Mouse (Mus musculus): Measurements from ENCODE around the gene Vmn2r48. TPM values are rescaled to one million over a fixed set of nuclear protein-coding genes. Genes with fewer than 3 reads are reported as not detected.
"Not testable (repeated sequence)": the region's sequence is repeated elsewhere in the genome, so short reads cannot be mapped to it uniquely, and the experiment has no call there.

Gene Vmn2r48
- not detected for total RNA-seq (2021)
- long read RNA-seq, experiment 1, result 0 reads
- long read RNA-seq, experiment 2, result 0 reads

GRCm38 (mm10) chr7:9953485-9953884 is at the start of gene Vmn2r48:
TSS of gene Vmn2r48 (minus strand) at chr7:9953585.
- intact Hi-C loops (cut with DNase I); DNase-seq (ENCODE audit: low spot score in 2 of 2): not testable (repeated sequence)

GRCm38 (mm10) chr7:9992157-9992556 is 38.8 kb upstream of the Vmn2r48 start, which contains the start of gene Vmn2r49:
TSS of gene Vmn2r49 (minus strand) at chr7:9992257.
- DNase-seq (ENCODE audit: low spot score in 2 of 2); intact Hi-C loops (cut with DNase I): not testable (repeated sequence)

Other genes starting within 250 kb of the Vmn2r48 start
- gene Vmn2r46, start 183.0 kb downstream of the Vmn2r48 start, total RNA-seq (2021), result not detected
- gene Vmn2r47, start 112.3 kb downstream of the Vmn2r48 start, total RNA-seq (2021), result not detected
- not detected for gene Vmn2r49, start 38.7 kb upstream of the Vmn2r48 start, total RNA-seq (2021)
- gene Vmn2r50, start 99.7 kb upstream of the Vmn2r48 start, total RNA-seq (2021), result not detected
- gene Vmn2r51, start 152.2 kb upstream of the Vmn2r48 start, total RNA-seq (2021), result not detected
- not detected for gene Vmn2r52, start 223.0 kb upstream of the Vmn2r48 start, total RNA-seq (2021)